Mouse (Mus musculus) neural tube, embryonic 13.5 days (tissue): ENCODE measurements around the gene Rin1. TPM values are rescaled to one million over a fixed set of nuclear protein-coding genes. Genes with fewer than 3 reads are reported as not detected.
"Not testable (repeated sequence)": the region's sequence is repeated elsewhere in the genome, so short reads cannot be mapped to it uniquely, and the experiment has no call there.

Experiments
- ATAC-seq: fragments of 200-750 bp; cut with Nextera tagmentation; 2 replicates; pipeline ENCODE4 v1.8.0; 2017; ENCODE audit warnings: low read depth, mild to moderate bottlenecking, moderate TSS enrichment, moderate library complexity
- H3K27ac ChIP-seq: fragments of 300-500 bp; sonication (generic); replicated peaks from 2 replicates; pipeline ENCODE4 v1.5.1; 2015; ENCODE audit warnings: moderate library complexity, mild to moderate bottlenecking, inconsistent platforms
- H3K27me3 ChIP-seq: fragments of 300-500 bp; sonication (generic); 2 replicates; pipeline ENCODE4 v1.6.1; 2015; ENCODE audit warnings: mild to moderate bottlenecking, inconsistent platforms
- H3K36me3 ChIP-seq: fragments of 300-500 bp; sonication (generic); 2 replicates; pipeline ENCODE4 v1.6.1; 2015; ENCODE audit warnings: mild to moderate bottlenecking, inconsistent platforms
- H3K4me1 ChIP-seq: fragments of 300-500 bp; sonication (generic); replicated peaks from 2 replicates; pipeline ENCODE4 v1.6.1; 2015; ENCODE audit warnings: inconsistent platforms
- H3K4me2 ChIP-seq: fragments of 300-500 bp; sonication (generic); 2 replicates; pipeline ENCODE4 v1.6.1; 2015; ENCODE audit warnings: inconsistent platforms, mild to moderate bottlenecking, moderate library complexity
- H3K4me3 ChIP-seq: fragments of 300-500 bp; sonication (generic); 2 replicates; pipeline ENCODE4 v1.5.1; 2015; ENCODE audit warnings: mild to moderate bottlenecking, inconsistent platforms
- H3K9ac ChIP-seq: fragments of 300-500 bp; sonication (generic); 2 replicates; pipeline ENCODE4 v1.6.1; 2015; ENCODE audit warnings: moderate library complexity, mild to moderate bottlenecking, inconsistent platforms
- H3K9me3 ChIP-seq: fragments of 300-500 bp; sonication (generic); 2 replicates; pipeline ENCODE4 v1.6.1; 2016; ENCODE audit warnings: inconsistent platforms
- WGBS: fragments of 180-500 bp; shearing (Covaris S2); methylation state at CpG from one replicate; pipeline ENCODE4 v1.1.7; 2015; 5-methylcytosine and 5-hydroxymethylcytosine counted together
- polyA plus RNA-seq: library from polyadenylated mRNA; unstranded; fragments of >200 nt; fragmentation: Nextera tagmentation; extraction: Ambion mirVana; gene quantifications from 2 replicates; pipeline ENCODE4 v1.2.1, GENCODE M21; 2015

Rin1 gene
- polyA plus RNA-seq, result 1.4 TPM in 2 replicates

DNA sequence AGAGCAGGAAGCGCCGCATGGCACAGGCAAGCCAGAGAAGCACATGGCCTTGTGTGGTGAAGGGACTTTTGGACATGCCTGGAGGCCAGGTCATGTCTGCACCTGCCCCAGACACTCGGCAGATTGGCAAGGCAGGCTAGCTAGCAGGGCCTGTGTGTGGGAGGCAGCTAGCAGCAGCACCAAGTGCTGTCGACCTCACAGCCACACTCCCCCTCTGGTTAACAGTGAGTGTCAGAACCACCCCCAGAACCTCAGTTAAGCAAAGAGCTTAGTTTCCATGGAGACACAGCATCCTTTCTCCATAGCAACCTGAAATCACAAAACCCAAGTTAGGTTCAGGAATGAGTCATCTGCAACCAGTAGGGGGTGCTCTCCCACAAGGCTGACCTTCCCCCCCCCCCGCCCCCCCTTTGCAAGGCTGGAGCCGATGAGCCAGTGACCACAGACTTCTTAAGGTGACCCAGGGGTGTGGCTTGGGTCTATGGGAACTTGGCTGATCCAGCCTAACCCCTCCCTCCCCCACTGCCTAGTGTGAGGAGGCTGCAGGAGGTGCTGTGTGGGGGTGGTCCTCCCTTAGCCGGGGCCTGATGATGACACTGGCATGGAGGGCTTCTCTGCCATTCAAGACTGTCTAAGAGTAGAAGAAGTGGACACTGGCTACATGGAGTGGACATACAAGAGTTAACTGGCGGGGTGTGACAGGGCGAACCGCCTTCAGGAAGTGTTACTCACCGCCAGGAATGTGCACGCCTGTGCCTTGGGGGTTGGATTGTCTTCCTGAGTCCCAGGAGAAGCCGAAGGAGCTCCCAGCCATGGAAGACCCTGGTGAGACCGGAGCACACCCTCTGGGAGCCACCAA, at the start of gene Rin1:
Rin1 (plus strand) TSS at position 435 of the 859 bp plus-strand sequence.
- H3K4me2 ChIP-seq, result peak within 1 kb of the TSS; percentile 15
- H3K4me1 ChIP-seq, result peaks cover 18% of the 10 kb centered on the region
- ATAC-seq, result 0 out of 2 replicates have a peak, but pooled peaks have one; percentile 8
- peaks cover 59% of the 10 kb centered on the region for H3K27me3 ChIP-seq
- 19% methylated on average over 14 of the region's 14 CpGs for WGBS
- H3K36me3 ChIP-seq, result peaks cover 48% of the 10 kb centered on the region
- H3K9ac ChIP-seq, result 0 out of 2 replicates have a peak within 1 kb of the TSS, but pooled peaks have one; percentile 6
- peak within 1 kb of the TSS; percentile 9 for H3K4me3 ChIP-seq
- H3K27ac ChIP-seq, result no peak within 1 kb of the TSS
- H3K9me3 ChIP-seq, result no peaks in the 10 kb centered on the region

DNA sequence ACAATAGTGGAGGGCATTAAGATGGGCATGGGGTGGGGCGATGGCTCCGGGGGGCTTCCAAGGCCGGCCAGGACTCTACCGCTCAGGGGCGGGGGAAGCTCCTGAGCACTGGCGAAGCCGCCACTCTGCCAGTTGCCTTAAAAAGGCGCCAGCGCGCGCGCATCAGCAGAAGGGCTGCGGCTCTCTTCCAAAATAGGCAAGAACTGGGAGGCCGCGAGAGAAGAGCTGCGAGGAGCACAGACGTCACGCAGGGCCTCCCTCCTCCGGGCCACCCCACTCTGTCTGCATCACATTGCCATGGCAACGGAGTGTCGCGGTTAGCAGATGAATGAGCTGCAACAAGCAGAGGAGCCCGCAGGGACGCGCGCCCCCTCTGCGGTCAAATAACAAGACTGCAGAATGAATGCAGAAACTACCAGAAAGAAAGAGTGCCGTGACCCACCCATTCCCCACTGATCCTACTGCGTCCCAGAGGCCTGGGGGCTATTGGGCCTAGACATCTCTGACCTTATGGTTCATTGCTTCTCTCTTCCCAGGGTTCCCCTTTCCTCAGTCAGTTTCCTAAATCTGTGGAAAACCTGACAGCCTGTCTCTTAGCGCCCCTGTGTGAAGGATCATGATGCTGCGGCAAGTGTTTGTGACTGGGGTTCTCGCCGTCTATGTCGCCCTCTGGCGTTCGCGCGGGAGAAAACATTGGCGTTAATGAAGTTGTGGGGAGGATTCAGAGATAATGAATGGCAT, 48.4 kb upstream of the Rin1 start:
- peak overlapping the region; percentile 92 for H3K27ac ChIP-seq
- peak overlapping the region; percentile 70 for H3K9ac ChIP-seq
- no peaks in the 10 kb centered on the region for H3K36me3 ChIP-seq
- under 1% methylated on average over 39 of the region's 39 CpGs for WGBS
- peak overlapping the region; percentile 33 for H3K4me3 ChIP-seq
- ATAC-seq, result peak; percentile 98
- no peaks in the 10 kb centered on the region for H3K9me3 ChIP-seq
- H3K27me3 ChIP-seq, result peaks cover 25% of the 10 kb centered on the region
- H3K4me2 ChIP-seq, result peak overlapping the region; percentile 63
- peaks cover 29% of the 10 kb centered on the region for H3K4me1 ChIP-seq

DNA sequence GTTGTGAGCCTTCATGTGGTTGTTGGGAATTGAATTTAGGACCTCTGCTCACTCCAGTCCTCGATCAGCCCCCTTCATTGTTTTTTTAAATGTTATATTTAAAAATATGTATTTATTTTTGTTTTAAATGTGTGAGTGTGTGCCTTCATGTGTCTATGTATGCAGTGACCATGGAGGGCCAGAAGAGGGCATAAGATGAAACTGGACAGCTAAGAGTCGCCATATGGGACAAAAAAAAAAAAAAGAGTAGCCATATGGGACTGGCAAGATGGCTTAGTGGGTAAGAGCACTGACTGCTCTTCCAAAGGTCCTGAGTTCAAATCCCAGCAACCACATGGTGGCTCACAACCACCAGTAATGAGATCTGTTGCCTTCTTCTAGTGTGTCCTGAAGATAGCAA, 46.6 kb upstream of the Rin1 start:
- H3K4me2 ChIP-seq, H3K4me3 ChIP-seq, H3K27ac ChIP-seq, H3K36me3 ChIP-seq, H3K9ac ChIP-seq, H3K9me3 ChIP-seq, ATAC-seq: not testable (repeated sequence)
- Histone ChIP-seq H3K4me1 (peaks cover 19% of the 10 kb centered on the region), H3K27me3 (peaks cover 13% of the 10 kb centered on the region)
- 60% methylated on average over 2 of the region's 2 CpGs for WGBS

DNA sequence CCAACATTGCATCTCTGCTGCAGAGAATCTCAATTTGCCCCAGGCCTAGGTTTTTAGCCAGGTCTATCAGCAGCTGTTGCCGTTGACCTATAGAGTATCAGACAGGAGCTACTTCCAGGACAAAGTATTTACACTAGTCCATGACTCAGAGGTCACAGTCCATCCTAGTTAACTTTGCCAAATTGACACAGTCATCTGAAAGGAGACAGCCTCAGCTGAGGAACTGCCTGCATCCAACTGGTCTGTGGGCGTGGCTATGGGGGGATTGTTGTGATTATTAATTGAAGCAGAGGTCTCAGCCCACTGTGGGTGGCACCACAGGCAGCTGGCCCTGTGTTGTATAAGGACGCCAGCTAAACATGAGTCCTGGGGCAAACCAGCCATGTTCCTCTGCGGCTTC, 45.4 kb upstream of the Rin1 start:
- 63% methylated on average over 4 of the region's 4 CpGs for WGBS
- Histone ChIP-seq H3K4me1 (peaks cover 10% of the 10 kb centered on the region), H3K9me3 (no peaks in the 10 kb centered on the region), H3K36me3 (no peaks in the 10 kb centered on the region), H3K4me2 (no peak overlapping the region), H3K9ac (no peak overlapping the region), H3K4me3 (no peak overlapping the region), H3K27ac (no peak overlapping the region), H3K27me3 (peaks cover 11% of the 10 kb centered on the region)
- no peak for ATAC-seq

DNA sequence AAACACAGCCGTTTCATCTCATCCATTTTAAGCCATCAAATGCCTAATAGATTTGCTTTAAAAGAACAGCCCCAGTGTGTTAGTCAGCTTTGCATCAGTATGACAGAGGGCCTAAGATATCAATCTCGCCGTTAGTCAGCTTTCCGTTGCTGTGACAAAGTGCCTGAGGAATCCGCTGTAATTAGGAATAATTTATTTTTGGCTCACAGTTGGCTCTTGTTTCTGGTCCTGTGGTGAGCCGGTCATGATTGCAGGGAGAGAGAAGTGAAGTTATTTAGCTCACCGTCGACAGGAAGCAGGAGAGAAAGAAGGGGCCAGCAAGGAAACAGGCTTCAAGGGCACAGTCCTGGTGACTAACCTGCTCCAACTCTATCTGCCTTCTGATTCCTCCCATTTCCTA, 37.1 kb upstream of the Rin1 start:
- no peak for ATAC-seq
- Histone ChIP-seq H3K27me3 (no peaks in the 10 kb centered on the region; the same call in 1 of the 2 replicates), H3K9me3 (no peaks in the 10 kb centered on the region), H3K4me2 (no peak overlapping the region), H3K4me3 (no peak overlapping the region), H3K9ac (no peak overlapping the region), H3K4me1 (peaks cover 5% of the 10 kb centered on the region; the same call in 1 of the 2 replicates), H3K27ac (no peak overlapping the region), H3K36me3 (no peaks in the 10 kb centered on the region)
- 67% methylated on average over 8 of the region's 8 CpGs for WGBS

DNA sequence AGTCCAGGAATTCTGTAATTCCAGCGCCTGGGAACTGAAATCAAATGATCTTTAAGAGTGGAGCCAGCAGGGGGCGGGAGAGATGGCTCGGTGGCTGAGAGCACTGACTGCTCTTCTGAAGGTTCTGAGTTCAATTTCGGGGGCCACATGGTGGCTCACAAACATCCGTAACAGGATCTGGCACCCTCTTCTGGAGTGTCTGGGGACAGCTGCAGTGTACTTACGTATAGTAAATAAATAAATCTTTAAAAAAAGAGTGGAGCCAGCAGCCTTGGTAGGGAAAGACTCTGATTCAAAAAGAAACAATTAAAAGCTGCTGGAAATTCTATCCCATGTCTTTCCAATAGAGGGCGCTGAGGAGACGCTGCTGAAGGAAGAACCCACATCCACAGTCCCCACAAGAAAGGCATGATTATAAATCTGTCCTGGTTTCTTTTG, 35.3 kb upstream of the Rin1 start:
- H3K27me3 ChIP-seq, result no peaks in the 10 kb centered on the region; the same call in 1 of the 2 replicates
- WGBS, result 16% methylated on average over 8 of the region's 8 CpGs
- peaks cover 5% of the 10 kb centered on the region; the same call in 1 of the 2 replicates for H3K4me1 ChIP-seq
- H3K4me3 ChIP-seq, result no peak overlapping the region
- no peak overlapping the region for H3K4me2 ChIP-seq
- H3K36me3 ChIP-seq, result no peaks in the 10 kb centered on the region
- H3K9ac ChIP-seq, result no peak overlapping the region
- H3K9me3 ChIP-seq, result no peaks in the 10 kb centered on the region
- no peak overlapping the region for H3K27ac ChIP-seq
- no peak for ATAC-seq

DNA sequence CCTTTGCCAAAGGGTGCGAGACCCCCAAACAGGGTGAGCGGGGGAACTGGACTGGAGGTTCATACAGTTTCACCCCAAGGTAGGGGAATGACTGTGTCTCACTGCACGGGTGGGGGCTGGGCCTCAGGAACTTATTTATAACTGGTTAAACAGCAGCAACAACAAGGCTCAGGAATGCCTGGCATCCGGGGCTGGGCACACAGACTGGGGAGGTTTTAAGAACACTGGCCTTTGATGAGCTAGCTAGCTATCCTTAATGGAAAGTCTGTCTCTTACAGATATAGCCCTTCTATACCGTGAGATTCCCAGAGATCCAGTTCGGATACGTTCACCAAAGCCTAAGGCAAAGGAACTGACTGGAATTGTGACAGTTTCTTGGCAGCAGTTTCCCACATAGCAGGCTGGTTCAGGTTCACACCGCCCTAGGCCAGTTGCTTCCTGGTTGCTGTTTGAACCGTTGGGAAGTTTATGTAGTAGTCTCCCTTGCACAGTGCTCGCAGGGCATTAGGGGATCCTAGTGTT, 34.0 kb upstream of the Rin1 start:
- H3K9me3 ChIP-seq, result no peaks in the 10 kb centered on the region
- 40% methylated on average over 10 of the region's 10 CpGs for WGBS
- H3K4me1 ChIP-seq, result peaks cover 5% of the 10 kb centered on the region; the same call in 1 of the 2 replicates
- H3K27me3 ChIP-seq, result no peaks in the 10 kb centered on the region; the same call in 1 of the 2 replicates
- no peak overlapping the region for H3K4me2 ChIP-seq
- ATAC-seq, result no peak
- H3K27ac ChIP-seq, result peak overlapping the region; percentile 23; the same call in 1 of the 2 replicates
- H3K36me3 ChIP-seq, result no peaks in the 10 kb centered on the region
- H3K4me3 ChIP-seq, result no peak overlapping the region
- peak overlapping the region; percentile 22; the same call in 1 of the 2 replicates for H3K9ac ChIP-seq

DNA sequence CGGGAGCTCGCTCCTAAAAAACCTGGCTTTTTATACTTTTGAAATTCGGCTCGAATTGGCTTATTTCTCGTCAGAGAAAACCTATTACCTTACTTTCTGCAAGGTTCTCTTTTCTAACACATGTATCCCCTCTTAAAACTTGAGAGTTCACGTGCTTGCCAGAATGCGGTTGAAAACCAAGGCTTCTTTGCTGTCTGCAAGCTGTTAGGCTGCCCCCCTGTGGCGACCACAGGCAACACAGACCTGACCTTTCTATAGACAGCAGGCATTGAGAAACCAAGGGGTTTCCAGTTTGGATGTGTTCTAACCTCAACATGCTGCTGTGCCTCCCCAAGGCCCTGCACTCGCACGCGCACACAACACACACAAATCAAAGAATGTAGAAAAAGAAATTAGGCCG, 33.5 kb upstream of the Rin1 start:
- Histone ChIP-seq H3K4me3 (no peak overlapping the region), H3K36me3 (no peaks in the 10 kb centered on the region), H3K27me3 (no peaks in the 10 kb centered on the region; the same call in 1 of the 2 replicates), H3K9me3 (no peaks in the 10 kb centered on the region), H3K4me2 (no peak overlapping the region), H3K4me1 (peaks cover 5% of the 10 kb centered on the region; the same call in 1 of the 2 replicates), H3K27ac (peak overlapping the region; percentile 23; the same call in 1 of the 2 replicates), H3K9ac (no peak overlapping the region)
- no peak for ATAC-seq
- 24% methylated on average over 12 of the region's 12 CpGs for WGBS

DNA sequence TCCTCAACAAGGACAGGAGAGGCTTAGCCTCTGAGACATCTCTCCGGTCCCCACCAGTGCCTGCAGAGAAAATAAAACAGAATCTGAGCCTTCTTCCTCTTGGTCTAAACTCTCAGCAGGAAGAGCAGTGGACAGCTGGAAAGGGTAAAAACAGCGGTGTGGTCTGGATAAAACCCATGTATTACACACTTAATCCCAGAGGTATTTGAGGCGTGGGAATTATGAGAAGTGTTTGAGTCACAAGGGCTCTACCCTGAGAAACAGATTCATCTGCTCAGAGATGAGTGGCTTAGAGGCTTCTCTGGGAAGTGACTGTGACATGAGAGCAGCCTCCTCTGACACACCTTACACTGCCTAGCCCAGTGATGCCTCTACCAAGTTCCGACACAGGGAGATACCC, 32.7 kb upstream of the Rin1 start:
- WGBS, result 89% methylated on average over 4 of the region's 4 CpGs
- H3K4me2 ChIP-seq, result no peak overlapping the region
- H3K27ac ChIP-seq, result no peak overlapping the region
- H3K27me3 ChIP-seq, result no peaks in the 10 kb centered on the region; the same call in 1 of the 2 replicates
- no peaks in the 10 kb centered on the region for H3K36me3 ChIP-seq
- no peak overlapping the region for H3K9ac ChIP-seq
- no peak for ATAC-seq
- H3K9me3 ChIP-seq, result no peaks in the 10 kb centered on the region
- no peak overlapping the region for H3K4me3 ChIP-seq
- peaks cover 5% of the 10 kb centered on the region; the same call in 1 of the 2 replicates for H3K4me1 ChIP-seq

DNA sequence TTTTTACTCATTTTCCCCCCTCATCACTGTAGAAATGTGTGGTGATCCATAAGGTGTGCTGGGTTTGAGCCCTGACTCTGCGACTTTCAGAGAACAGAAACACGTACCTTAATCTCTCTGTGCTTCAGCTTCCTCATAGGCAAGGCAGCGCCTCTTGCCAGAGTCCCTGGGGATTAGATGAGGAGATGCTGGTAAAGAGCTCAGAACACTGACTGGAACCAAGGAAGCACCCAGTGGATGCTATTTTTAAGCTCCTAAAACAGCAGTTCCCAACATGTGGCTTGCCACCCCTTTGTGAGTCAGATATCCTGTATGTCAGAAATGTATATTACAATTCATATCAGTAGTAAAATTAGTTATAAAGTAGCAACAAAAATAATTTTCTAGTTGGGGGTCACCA, 32.1 kb upstream of the Rin1 start:
- H3K27me3 ChIP-seq, result no peaks in the 10 kb centered on the region; the same call in 1 of the 2 replicates
- H3K4me3 ChIP-seq, result no peak overlapping the region
- no peak overlapping the region for H3K9ac ChIP-seq
- ATAC-seq, result no peak
- no peak overlapping the region for H3K27ac ChIP-seq
- H3K4me1 ChIP-seq, result peaks cover 5% of the 10 kb centered on the region; the same call in 1 of the 2 replicates
- WGBS, result 93% methylated on average over 3 of the region's 3 CpGs
- H3K36me3 ChIP-seq, result no peaks in the 10 kb centered on the region
- no peaks in the 10 kb centered on the region for H3K9me3 ChIP-seq
- H3K4me2 ChIP-seq, result no peak overlapping the region

DNA sequence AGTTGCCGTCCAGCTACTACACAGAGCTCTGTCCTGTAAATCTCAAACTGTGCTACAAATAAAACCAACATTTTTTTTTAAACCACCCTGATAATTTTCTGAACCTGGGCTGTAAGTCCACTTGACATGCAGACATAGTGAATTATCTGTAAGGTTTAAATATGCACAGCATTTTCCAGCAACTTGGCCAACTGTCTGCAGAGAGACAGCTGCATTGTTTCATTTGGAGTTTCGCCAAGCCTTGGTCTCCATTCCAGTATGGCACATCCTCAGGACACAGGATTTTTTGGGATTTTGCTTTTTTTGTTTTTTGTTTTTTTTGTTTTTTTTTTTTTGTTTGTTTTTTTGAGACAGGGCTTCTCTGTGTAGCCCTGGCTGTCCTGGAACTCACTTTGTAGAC, 28.9 kb upstream of the Rin1 start:
- 79% methylated on average over 2 of the region's 2 CpGs for WGBS
- Histone ChIP-seq H3K4me3 (no peak overlapping the region), H3K36me3 (0 out of 2 replicates have a peak, but pooled peaks cover 5% of the 10 kb centered on the region), H3K4me1 (peaks cover 16% of the 10 kb centered on the region), H3K9me3 (no peaks in the 10 kb centered on the region), H3K27me3 (no peaks in the 10 kb centered on the region; the same call in 1 of the 2 replicates), H3K9ac (no peak overlapping the region), H3K4me2 (no peak overlapping the region), H3K27ac (no peak overlapping the region)
- ATAC-seq, result no peak
